Mouse (Mus musculus) ES-CJ7 (cell line): ENCODE measurements around the gene Grik3.

Experiments
- DNase-seq: peaks from one replicate; pipeline ENCODE4 v3.0.0; 2011; ENCODE audit warnings: low read depth, low spot score

Grik3 gene

DNA sequence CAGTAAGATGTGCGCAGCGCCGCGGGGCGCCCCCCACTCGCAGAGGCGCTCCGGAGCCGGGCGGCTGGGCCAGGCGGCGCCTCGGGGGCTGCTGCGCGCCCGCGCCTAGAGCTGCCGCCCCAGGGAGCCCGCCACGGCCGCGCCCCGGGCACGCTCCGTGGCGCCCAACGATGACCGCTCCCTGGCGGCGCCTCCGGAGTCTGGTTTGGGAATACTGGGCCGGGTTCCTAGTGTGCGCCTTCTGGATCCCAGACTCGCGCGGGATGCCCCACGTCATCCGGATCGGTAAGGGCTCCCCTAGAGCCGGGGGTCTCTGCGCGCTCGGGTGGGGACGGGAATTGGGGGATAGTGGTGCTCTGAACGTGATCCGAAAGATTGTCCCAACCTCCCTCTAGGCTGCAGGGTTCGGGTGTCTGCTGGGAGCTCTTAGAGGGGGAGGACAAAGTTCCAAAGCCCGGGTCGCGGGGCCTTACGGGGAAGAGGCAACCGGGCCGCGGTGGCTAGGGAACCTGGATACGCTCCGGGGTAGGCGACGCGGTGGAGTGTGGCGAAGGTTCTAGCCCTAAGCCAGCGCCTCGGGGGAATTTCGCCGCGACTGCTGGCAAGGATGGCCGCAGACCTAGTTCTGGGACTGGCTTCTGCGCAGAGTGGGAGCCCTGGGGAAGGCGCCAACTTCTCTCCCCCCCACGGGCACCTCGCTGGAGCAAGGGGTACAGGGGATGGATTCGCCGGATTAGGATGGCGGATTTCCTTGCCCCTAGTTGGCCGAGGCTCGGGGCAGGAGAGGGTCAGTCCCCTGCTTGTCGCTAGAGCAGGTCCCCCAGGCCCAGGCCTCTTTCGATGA lies at the start of gene Grik3:
Gene Grik3 (plus strand): TSS at position 40 of the 844 bp plus-strand sequence.
- DNase-seq: no peak

DNA sequence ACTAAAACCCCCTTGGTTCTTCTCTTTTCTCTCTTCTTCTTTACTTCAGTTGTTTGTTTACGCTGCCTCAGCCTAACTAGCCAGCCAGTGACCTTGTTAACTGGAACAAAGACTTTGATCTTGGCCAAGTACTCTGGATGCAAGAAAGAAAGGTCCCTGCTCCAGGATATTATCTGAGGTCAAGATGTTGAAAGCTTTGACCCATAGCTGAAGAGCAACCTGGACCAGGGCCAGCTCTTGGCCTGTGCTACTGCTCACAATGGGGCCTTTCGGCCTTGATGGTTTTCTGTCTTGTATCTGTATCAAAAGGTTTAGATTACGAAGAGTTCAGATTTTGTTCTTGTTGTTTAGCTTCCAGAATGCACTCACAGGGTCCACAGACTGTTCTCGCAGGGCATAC lies 48.7 kb upstream of the Grik3 start:
- no peak for DNase-seq

DNA sequence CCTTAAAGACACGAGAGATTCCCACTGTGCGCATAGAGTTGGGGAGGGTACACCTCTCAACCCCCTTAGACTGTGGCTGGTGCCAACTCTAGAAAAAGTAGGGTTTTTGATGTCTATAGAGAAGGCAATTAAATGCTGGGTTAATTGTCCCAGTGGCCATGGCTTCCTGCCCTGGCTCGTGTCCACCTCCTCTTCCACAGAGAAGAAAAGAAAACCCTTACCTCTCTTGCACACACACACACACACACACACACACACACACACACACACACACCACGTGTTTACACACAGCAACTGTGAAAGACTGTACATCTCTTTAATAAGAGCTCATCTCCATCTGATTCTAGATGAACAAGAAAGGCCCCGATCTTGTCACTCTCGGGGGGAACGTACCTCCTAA lies 46.1 kb upstream of the Grik3 start:
- no peak for DNase-seq

DNA sequence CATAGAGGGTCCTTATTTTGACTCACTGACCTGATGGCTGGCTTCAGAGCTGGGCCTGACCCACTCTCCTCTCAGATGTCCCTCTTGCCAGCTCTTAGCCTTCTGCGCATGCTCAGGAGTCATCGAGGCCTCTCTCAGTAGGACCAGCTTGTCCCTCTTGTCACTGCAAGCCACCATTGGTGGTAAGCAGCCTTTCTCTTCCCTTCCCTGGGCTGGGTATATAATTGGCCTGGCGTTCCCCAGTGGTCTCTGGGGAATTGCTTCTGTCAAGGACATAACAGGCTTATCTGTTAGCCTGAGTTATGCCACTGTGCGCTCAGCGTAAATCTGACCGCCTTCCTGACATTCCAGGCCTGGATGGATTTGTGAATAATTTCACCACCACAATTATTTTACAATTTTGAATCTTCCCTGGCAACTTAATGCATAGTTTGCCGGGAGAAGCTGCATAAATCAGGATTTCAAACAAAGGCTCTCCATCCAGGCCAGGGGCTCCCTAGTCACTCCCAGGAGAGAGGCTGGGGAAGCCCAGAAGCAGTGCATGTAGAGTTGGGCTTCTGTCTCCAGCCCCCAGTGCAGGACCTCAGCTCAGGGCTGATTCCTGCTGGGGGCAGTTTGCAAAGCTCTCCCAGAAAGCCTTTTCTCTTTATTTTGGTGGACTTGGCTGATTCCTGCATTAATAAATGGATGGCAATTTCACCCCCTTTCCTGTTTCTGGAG lies 39.7 kb upstream of the Grik3 start:
- no peak for DNase-seq

DNA sequence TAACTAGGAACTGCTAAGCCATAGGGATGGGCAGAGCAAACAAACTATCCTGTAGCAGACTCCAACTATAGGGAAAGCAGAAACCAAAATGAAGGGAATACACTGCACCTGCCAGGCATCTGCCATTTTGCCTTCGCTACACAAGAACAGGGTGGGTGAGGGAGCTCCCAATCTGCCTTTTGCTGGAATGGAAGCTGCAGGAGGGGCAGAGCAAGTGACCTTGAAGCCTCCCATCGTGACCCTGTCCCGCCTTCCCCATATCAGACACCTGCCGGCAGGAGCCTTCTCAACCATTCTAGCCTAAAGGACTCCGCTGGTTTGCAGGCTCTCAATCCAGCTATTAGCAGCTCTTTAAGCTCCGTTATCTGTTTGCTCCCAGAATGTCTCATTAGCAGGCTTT lies 38.7 kb upstream of the Grik3 start:
- DNase-seq: peak; percentile 72

DNA sequence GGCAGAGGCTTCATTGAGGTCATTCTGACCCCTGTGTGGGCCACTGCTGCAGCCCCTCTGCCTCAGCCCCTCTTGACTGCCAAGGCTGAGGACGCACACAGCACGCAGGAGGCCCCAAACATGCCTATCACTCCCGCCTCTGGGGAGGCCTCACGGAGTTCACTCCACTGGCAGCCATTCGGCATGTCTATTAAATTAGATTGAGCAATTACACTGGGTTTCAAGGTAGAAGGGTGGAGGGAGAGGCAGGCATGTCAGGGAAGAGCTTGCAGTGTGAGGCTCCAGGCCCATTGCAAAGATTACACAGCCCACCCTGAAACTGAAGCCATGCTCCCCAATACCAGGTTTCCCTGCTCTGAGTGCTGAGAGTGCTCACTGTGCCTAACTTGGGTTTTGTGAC lies 34.0 kb upstream of the Grik3 start:
- DNase-seq: no peak

DNA sequence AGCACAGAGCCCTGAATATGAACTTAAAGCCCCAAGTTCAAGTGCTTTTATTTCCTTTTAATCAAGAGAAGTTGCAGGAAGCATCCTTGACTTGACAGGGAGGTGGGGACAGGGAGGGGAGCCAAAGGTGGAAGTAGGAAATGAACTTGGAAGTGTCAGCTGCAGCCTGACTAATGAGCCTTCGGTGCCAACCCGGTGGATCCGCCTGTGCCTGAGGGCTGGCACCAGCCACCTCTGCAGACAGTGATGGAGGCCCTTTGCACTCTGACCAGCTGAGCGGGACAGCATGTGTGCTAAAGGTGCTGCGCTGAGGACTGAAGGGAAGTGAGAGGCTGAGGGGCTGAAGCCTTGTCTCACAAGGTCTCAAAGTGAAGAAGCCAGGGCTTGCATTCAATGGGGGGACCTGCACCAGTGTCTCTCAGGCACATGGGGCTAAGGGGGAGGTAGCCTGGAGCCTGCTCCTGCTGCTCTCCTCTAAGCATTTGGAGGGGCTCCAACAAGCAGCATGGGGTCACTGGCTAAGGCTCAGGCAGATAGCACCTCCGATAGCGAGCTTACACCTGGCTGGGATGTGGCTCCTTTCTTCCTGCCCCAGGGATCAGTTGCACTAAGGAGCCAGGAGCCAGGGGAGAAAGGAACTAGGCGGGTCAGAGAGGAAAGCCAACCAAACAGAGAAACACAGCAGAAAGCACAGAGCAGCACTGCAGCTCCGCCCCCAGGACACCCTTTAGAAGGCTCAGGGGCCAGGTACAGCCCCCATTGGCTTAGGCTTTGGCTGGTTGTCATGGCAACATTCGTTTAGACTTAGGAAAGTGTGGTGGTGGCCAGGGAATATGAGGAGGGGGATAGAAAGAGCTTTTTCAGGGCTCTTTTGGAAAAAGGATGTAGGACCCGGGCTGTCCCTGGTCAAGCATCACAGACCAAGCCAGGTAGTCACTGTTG lies 33.1 kb upstream of the Grik3 start:
- DNase-seq: peak; percentile 37

DNA sequence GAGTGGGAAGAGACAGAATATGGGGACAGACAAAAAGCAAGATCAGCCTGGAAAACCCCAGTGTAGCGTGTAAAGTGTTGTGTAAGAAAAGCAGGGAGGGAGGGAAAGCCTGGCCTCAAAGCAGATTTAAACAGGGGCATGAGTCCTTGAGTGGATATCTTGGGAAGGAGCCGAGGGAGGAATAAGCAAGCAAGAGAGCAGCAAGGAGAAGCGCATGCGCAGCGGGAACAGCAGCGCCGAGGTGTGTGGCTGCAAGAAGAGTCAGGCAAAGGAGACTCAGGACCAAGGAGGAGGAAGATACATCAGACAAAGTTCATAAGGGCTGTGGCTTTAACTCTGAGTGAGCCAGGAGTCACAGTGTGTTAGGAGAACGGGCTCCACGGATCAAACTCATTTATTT lies 30.7 kb upstream of the Grik3 start:
- DNase-seq: no peak

DNA sequence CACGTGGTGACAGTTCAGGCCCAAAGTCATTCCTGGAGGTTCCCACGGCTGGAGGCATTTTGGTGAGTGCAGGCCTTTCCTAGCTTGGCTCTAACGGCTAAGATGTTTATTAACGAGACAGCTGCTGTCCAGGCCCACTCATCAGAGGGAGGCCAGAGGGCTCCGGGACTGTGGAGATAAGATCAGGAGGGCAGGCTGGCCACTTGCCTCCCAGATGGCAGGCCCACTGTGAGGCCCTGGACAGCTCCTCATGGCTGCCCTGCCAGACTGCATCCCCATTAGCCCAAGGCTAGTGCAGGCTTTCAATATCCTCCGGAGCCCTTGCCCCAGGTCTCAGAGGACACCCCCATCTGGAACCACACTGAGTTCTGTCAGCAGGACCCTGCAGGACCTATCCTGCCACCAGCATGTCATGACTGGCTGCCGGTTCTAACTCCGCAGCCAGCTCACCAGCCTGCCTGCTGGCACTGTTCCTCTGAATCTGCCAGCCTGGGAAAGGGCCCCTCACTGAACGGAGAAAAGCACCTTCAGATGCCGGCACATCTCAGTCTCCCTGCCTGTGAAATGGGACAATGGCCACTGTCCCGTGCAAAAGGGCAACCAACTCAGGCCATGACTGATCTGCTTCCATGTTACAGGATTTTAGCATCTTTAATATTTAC lies 20.7 kb upstream of the Grik3 start:
- no peak for DNase-seq

DNA sequence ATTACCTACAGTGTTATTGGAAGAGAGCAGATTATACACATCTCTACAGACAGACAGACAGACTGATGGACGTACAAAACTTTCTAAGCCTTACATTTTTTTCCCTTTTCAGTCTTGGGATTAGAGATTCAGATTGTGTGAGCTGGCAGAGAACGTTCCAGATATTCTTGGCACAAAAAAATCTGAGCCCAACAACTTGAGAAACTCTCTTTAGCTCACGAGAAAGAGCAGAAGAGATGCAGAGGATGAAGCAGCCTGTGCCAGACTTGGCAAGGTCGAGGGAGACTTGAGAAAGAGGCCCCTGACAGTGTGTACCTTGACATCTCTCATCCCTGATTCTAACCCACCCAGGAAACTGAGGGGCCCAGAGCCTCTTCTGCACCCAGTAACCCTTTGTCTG lies 15.6 kb upstream of the Grik3 start:
- DNase-seq: no peak

DNA sequence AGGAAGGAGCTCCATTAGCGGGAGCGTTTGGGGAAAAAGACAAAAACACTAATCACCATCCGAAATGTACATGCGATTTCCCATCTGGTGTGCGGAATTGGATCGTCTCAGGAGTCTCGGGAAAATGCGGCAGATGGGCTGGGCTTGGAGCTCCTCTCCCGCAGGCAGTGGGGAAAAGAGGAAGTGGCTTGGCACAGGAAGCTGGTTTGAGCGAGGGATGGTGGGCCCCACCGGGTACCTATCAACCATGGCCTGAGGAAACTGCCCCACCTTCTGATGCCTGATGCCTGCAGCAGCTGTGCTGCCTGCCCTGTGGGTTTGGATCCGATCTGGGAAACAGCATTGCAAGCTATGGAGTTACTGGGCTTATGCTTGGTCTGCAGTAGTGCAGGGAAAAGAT lies 12.4 kb upstream of the Grik3 start:
- DNase-seq: no peak

DNA sequence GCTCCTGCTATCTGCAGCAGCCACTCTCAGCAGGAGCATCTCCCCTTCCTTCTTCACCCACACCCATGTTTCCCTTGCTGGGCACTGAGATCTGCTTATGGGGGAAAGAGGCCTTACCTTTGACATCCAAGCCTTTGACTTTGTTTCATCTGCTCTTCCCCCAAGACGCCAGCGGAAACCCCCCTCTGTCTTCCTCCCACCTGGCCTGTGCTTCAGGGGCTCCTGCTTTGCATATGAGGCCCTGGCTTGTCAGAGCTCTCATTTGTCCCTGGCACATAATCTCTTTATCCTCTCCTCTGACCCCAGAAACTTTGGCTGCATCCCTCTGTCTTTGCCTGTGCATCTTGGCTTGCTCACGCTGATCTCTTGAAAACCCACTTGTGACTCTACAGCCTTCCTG lies 9.2 kb upstream of the Grik3 start:
- no peak for DNase-seq

DNA sequence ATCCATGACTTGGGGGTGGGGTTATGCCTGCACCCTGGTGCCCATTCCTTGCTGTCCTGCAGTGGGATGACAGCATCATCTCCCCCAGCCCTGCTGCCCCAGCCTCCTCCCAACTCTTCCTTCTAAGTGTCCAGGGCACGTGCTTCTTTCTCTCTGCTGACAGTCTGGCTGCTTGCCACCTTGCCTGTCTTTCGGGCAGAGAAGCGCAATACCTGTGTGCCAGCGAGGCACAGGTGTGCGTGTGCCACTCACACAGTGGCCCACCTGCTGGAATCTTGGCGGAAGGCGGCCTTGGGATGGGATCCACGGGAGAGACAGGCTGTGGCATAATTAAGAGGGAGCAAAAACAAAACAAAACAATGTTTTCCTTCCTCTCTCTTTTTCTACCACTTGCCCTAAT lies 6.4 kb upstream of the Grik3 start:
- no peak for DNase-seq

DNA sequence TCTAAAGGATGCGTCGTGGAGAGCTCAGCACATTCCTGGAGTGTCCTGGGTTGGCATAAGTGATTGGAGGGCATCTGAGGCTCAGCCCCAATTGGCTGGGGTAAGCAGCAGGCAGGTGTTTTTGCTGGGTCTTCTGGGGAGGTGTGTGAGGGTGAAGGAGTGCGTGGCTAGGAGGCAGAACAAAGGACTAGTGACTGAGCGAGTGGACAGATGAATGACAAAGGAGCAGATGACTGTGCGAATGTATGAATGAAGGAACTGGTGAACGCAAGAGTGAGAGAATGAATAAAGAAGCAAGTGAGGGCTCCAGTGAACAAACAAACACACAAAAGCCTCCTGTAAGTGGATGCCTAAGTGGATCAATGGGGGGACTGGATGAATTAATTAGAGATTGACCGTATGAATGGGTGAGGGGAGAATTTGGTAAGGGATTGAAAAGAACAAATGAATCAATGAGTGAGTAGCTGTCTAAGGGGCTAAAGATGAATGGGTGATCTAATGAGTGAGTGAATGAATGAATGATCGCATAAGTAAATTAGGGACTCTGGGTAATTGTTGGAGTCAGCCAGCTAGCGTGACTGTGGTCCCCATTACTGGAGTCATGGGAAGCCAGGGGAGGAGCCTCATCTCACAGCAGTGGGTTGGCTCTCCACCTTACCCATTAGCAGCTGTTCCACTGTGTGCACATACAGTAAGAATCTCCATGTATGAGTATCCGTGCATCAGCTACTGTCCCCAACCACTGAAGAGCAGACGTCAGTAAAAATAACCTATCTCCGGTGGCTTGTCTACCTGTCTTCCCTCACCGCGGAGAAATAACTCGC lies 4.9 kb upstream of the Grik3 start:
- peak; percentile 51 for DNase-seq

DNA sequence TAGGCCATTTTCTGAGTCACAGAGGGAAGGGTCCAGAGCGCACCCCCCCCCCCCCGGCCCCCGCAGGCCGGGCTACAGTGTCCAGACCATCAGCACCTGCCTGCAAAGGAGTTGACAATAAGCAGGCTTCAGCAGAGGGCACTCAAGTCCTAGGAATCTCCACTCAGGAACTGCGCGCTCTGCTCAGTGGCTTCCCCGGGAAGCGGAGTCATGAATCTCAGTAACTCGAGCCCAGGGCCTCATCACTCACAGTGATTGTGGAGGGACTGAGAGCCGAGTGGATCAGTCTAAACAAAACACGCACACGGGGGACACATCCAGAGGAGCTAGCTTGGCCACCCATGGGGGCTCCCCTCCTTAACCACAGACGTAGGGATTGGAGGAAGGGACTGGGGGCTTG lies 3.9 kb upstream of the Grik3 start:
- peak; percentile 72 for DNase-seq

DNA sequence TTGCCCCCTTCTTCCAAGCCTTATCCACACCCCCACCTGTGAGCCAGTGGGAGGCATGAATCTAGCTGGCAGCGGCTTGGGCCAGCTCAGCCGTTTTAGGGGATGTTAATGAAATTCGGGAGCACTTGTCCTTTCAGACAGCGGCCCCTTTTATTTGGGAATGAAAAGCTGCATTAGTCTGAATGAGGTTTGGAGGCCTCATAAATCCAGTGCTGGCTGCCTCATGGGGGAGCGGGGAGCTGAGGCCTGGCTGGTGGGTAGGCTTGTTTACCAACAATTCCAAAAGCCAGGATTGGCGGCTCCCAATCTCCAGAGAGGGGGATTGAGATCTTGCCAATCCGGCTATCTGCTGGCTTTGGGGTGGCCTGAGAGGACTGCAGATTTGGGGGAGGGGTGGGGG lies 3.5 kb upstream of the Grik3 start:
- DNase-seq: peak; percentile 76

DNA sequence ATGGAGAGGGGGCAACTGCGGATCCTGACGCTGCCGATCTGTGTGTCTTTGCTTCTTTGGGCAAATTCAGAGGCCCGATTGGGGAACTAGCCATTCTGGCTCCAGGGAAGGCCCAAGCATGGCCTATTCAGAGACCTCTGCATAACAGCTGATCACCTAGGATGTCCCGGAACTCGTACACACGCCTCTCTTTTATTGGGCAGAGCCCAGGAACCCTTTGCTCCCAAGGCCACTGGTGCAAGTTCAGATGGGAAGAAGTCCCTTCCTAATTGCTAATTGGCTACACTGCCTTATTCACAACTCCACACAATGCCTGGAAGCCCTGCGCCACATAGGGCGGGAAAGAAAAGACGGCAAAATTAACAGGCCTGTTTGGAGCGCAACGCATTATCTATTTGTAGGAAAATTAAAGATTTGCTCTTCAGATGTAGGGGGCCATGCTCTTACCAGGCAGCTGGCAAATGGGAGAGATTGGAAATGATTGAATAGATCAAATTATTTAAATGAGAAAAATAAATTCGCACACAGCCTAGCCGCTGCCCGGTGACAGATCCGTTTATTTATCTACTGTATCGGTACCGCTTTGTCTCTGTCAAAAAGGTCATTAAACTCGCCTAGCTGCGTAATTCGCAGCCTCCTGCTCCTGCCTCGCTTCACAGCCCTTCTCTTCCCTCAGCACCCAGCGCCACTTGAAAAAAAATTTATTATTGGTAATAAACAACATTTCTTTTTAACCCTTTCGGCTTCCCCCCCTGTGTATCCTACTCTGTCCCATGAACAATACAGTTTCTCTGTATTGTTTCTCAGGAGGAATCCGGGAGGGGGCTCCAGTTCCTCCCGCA lies 1.5 kb upstream of the Grik3 start:
- peak; percentile 81 for DNase-seq

DNA sequence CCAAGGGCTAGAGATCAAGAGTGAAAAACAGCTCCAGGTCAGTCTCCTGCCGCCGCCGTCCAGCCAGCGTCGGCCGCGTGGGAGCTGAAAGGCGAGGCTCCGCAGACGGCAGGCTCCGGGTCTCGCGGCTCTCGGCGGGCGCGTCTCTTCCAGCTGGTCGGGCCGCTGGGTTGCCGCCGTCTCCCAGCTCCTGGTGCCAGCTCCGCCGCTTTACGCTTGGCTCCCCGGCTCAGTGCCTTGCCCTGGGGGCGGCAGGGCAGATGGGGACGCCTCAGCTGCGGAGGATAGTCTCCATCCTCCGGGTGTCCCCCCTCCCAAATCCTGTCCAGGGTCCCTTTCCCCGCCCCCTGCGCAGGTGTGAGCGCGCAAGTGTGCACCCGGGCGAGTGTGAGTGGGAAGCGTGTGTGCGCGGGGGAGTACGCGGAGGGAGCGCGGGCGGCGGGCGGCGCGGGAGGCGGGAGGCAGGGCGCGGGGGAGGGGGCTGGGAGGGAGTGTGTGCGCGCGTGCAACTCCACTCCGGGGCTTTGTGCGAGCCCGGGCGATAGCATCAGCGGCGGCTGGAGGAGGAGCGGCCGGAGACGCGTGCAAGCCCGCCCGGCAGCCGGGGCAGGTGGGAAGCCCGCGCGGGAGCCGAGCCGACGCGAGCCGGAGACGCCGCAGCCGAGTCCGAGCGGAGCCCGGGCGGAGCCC lies 454 bp upstream of the Grik3 start:
- DNase-seq: peak; percentile 54

DNA sequence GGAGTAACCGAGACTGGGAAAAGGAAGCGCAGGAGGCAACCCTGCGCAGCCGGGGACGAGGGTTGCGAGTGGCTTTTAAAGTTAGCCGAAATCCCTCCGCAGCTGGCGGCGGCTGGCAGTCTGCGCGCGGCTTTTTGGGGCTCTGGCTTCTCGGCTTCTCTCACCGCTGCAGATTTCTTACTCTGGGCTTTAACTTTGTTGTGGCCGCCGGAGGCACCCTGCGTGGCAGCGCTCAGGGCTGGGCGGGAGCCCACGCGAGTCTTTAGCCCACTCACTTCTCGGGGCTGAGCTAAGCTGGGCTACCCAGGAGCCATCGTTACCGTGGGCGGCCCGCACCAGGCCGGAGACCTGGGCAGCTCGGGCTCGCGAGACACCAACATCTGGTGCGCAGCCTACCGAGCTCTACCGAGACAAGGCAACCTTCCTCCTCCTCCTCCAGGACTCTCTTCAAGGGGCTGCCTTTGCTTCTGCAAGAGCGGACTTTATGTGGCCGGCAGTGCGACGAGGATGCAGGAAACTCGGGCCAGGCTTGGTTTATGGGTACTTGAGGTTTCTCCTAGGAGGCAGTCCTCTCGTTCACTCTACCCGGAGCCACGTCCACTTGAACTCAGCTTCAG lies 1.1 kb downstream of the Grik3 start:
- DNase-seq: no peak
